Mouse (Mus musculus) neural tube, embryonic 14.5 days (tissue): Measurements from ENCODE around the gene Dip2c. TPM values are rescaled to one million over a fixed set of nuclear protein-coding genes. Genes with fewer than 3 reads are reported as not detected.

Source experiments
- ATAC-seq: fragments of 200-750 bp; cut with Nextera tagmentation; 2 replicates; pipeline ENCODE4 v1.8.0; 2017; ENCODE audit warnings: low read depth, mild to moderate bottlenecking, moderate TSS enrichment, moderate library complexity
- H3K27ac ChIP-seq: fragments of 300-500 bp; sonication (generic); 2 replicates; pipeline ENCODE4 v1.5.1; 2014; ENCODE audit warnings: low read depth, mild to moderate bottlenecking, control low read depth, low read length, moderate library complexity, mixed read lengths
- H3K27me3 ChIP-seq: fragments of 300-500 bp; sonication (generic); 2 replicates; pipeline ENCODE4 v1.6.1; 2014; ENCODE audit warnings: low read length; ENCODE audit not compliant: control insufficient read depth, insufficient read depth
- H3K36me3 ChIP-seq: fragments of 300-500 bp; sonication (generic); 2 replicates; pipeline ENCODE4 v1.6.1; 2014; ENCODE audit warnings: low read length, mixed read lengths; ENCODE audit not compliant: control insufficient read depth, insufficient read depth
- H3K4me1 ChIP-seq: fragments of 300-500 bp; sonication (generic); 2 replicates; pipeline ENCODE4 v1.6.1; 2014; ENCODE audit warnings: low read length; ENCODE audit not compliant: control insufficient read depth, insufficient read depth
- H3K4me2 ChIP-seq: fragments of 300-500 bp; sonication (generic); 2 replicates; pipeline ENCODE4 v1.6.1; 2014; ENCODE audit warnings: mild to moderate bottlenecking, low read depth, low read length, control low read depth
- H3K4me3 ChIP-seq: fragments of 300-500 bp; sonication (generic); 2 replicates; pipeline ENCODE4 v1.5.1; 2014; ENCODE audit warnings: low read depth, low read length, control low read depth, mixed read lengths
- H3K9ac ChIP-seq: fragments of 300-500 bp; sonication (generic); replicated peaks from 2 replicates; pipeline ENCODE4 v1.6.1; 2014; ENCODE audit warnings: low read depth, mild to moderate bottlenecking, control low read depth, low read length, mixed read lengths
- H3K9me3 ChIP-seq: fragments of 300-500 bp; sonication (generic); 2 replicates; pipeline ENCODE4 v1.6.1; 2016; ENCODE audit warnings: low read length; ENCODE audit not compliant: control insufficient read depth
- WGBS: fragments of 180-500 bp; shearing (Covaris S2); extraction: QIAGEN DNeasy Blood & Tissue Kit; methylation state at CpG from one replicate; pipeline ENCODE4 v1.1.7; 2014; 5-methylcytosine and 5-hydroxymethylcytosine counted together
- polyA plus RNA-seq: library from polyadenylated mRNA; unstranded; fragments of >200 nt; fragmentation: Nextera tagmentation; extraction: Ambion mirVana; gene quantifications from 2 replicates; pipeline ENCODE4 v1.2.1, GENCODE M21; 2014

Dip2c gene
- polyA plus RNA-seq, 1 experiment from 2014 or later, result 24.0 TPM

DNA sequence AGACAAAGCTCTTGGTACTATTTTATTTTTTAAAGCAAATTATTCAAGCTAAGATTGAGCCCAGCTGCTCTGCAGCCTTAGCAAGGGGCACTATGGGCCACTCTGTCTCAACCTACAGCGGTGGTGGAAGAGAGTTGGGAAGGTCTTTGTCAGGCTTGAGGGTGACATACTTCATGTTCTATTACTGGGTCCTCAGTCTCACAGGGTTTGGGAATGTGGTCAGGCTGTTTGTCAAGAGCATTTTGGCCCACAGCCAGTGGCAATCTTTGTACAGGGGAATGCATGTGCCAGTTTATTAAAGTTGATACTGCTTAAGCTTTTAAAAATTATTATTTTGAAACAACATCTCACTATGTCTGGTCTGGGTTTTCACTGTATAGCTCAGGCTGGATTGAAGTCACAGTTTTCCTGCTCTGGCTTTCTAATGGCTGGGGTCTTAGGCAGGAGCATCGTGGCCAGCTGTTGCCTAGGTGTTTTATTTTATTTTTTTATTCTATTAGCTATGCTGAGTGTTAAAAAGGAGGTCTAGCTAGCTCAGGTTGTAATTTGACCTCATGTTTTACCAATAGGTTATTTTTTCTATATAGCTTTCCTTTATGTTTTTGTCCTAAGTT is 37.9 kb downstream of the Dip2c start:
- 58% methylated on average over 2 of the region's 2 CpGs for WGBS
- ATAC-seq, result no peak

DNA sequence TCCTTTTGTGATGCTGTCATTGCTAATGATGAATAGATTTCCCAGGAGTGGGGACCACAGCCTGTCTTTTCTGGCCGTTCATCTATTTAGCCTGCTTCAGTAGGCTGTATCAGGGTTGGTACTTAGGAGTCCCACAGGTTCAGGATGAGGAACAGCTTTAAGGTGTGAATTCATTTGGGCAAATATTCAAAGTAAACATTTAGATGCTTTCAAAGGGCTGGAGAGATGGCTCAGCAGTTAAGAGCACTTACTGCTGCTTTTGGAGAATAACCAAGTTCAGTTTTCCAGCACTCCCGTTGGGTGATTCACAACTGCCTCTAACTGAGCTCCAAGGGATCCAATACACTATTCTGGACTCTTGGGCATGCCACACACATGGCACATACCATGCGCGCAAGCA is 38.4 kb downstream of the Dip2c start:
- no peaks in the 10 kb centered on the region for H3K27me3 ChIP-seq
- no peak overlapping the region for H3K27ac ChIP-seq
- H3K9ac ChIP-seq, result no peak overlapping the region
- WGBS, result 69% methylated on average over 4 of the region's 4 CpGs
- H3K36me3 ChIP-seq, result no peaks in the 10 kb centered on the region
- no peak overlapping the region for H3K4me2 ChIP-seq
- ATAC-seq, result no peak
- no peak overlapping the region for H3K4me3 ChIP-seq
- H3K4me1 ChIP-seq, result 0 out of 2 replicates have a peak, but pooled peaks cover 3% of the 10 kb centered on the region
- H3K9me3 ChIP-seq, result no peaks in the 10 kb centered on the region

More for the DNA sequence above, 37.9 kb downstream of the Dip2c start:
- Histone ChIP-seq H3K9me3 (no peaks in the 10 kb centered on the region), H3K4me2 (no peak overlapping the region), H3K27me3 (no peaks in the 10 kb centered on the region), H3K9ac (no peak overlapping the region), H3K4me1 (0 out of 2 replicates have a peak, but pooled peaks cover 3% of the 10 kb centered on the region), H3K27ac (no peak overlapping the region), H3K36me3 (no peaks in the 10 kb centered on the region), H3K4me3 (no peak overlapping the region)

DNA sequence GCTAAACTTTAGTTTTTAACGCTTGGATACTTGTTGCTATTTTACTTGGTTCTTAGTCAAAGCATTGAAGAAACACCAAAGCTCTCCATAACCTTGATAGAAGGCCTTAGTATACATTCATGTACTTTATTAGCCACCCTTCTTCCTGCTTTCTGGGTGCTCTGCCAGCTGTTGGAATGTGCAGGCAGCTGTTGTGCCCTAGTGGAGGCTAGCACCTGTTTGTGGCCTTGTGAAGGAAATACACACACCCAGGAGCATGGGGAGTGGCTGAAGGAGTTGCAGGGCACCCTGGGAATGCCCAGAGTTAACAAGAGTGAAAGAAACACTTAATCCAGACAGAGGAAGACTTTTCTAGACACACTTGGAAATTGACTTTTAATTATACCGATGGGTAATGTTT is 43.4 kb downstream of the Dip2c start:
- 97% methylated on average over 2 of the region's 2 CpGs for WGBS
- no peaks in the 10 kb centered on the region for H3K4me1 ChIP-seq
- H3K4me3 ChIP-seq, result no peak overlapping the region
- no peak overlapping the region for H3K27ac ChIP-seq
- H3K36me3 ChIP-seq, result no peaks in the 10 kb centered on the region
- H3K27me3 ChIP-seq, result no peaks in the 10 kb centered on the region
- no peaks in the 10 kb centered on the region for H3K9me3 ChIP-seq
- ATAC-seq, result no peak
- no peak overlapping the region for H3K4me2 ChIP-seq
- H3K9ac ChIP-seq, result no peak overlapping the region

GRCm38 (mm10) chr13:9325262-9325661 is 48.9 kb downstream of the Dip2c start:
- Histone ChIP-seq H3K9me3 (no peaks in the 10 kb centered on the region), H3K4me1 (no peaks in the 10 kb centered on the region), H3K27ac (no peak overlapping the region), H3K4me3 (no peak overlapping the region), H3K4me2 (no peak overlapping the region), H3K27me3 (no peaks in the 10 kb centered on the region), H3K9ac (no peak overlapping the region), H3K36me3 (no peaks in the 10 kb centered on the region)
- 74% methylated on average over 1 of the region's 1 CpGs for WGBS
- ATAC-seq, result no peak

DNA sequence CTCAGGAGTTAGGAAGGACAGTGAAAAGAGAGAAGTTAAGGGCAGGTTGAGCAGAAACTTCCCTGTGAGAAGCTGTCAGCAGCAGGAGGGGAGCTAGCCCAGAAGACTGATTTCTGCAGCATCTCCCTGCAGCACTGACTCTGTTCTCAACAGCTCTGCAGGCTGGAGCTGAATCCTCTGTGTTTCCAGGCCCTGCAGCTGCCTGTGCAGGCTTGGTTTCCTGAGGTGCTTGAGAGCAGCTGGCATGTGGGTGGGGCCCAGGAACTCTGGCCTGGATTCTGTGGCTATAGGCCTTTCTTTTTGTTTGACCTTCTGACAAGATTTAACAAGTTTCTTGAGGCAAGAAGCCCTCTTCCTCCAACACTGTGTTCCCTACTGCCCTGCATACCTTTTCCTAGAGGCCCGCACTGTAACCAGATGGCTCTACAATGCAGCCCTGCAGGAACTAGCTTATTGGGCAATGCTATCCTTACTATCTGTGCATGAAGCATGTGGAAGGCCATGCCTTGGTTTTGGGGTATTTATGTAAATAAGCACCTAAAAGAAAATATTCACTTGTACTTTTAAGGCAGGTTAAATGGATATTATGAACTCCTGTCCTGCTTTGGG is 53.1 kb downstream of the Dip2c start:
- Histone ChIP-seq H3K36me3 (no peaks in the 10 kb centered on the region), H3K4me1 (no peaks in the 10 kb centered on the region), H3K9me3 (no peaks in the 10 kb centered on the region), H3K9ac (no peak overlapping the region), H3K27me3 (no peaks in the 10 kb centered on the region), H3K27ac (no peak overlapping the region), H3K4me3 (no peak overlapping the region), H3K4me2 (no peak overlapping the region)
- 51% methylated on average over 1 of the region's 1 CpGs for WGBS
- no peak for ATAC-seq

DNA sequence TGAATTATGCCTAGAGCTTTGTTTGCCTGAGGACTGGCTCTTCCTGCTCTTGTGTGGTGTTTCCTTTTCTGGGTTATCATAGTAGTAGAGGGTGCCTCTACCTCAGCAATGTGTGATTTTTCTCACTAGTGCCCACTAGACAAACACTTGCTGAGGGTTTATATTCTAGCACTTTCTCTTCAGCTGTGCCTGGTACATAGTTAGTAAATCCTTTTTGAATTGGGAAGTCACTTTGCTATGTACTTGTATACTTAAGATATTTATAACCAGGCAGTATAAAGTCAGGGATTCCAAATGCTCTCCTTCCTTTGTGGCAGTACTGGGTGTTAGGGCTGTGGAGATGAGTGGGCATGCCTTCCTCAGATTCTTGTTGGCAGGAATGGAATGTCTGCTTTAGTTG is 56.9 kb downstream of the Dip2c start:
- H3K4me2 ChIP-seq, result no peak overlapping the region
- no peaks in the 10 kb centered on the region for H3K27me3 ChIP-seq
- no peak overlapping the region for H3K9ac ChIP-seq
- no peaks in the 10 kb centered on the region for H3K9me3 ChIP-seq
- no peak for ATAC-seq
- H3K4me3 ChIP-seq, result no peak overlapping the region
- H3K27ac ChIP-seq, result no peak overlapping the region
- H3K4me1 ChIP-seq, result no peaks in the 10 kb centered on the region
- no peaks in the 10 kb centered on the region for H3K36me3 ChIP-seq

- Histone ChIP-seq H3K4me2 (no peak overlapping the region), H3K9ac (no peak overlapping the region), H3K4me3 (no peak overlapping the region), H3K27me3 (no peaks in the 10 kb centered on the region), H3K36me3 (no peaks in the 10 kb centered on the region), H3K27ac (no peak overlapping the region), H3K4me1 (no peaks in the 10 kb centered on the region), H3K9me3 (no peaks in the 10 kb centered on the region)
- no peak for ATAC-seq
- 93% methylated on average over 4 of the region's 4 CpGs for WGBS
Measured at GRCm38 (mm10) chr13:9340293-9340692, 64.0 kb downstream of the Dip2c start.

GRCm38 (mm10) chr13:9342696-9343095 is 66.4 kb downstream of the Dip2c start:
- Histone ChIP-seq H3K4me1 (no peaks in the 10 kb centered on the region), H3K36me3 (no peaks in the 10 kb centered on the region), H3K4me2 (no peak overlapping the region), H3K9ac (no peak overlapping the region), H3K9me3 (no peaks in the 10 kb centered on the region), H3K4me3 (no peak overlapping the region), H3K27ac (no peak overlapping the region), H3K27me3 (no peaks in the 10 kb centered on the region)
- no peak for ATAC-seq
- WGBS, result 97% methylated on average over 1 of the region's 1 CpGs

- Histone ChIP-seq H3K27me3 (no peaks in the 10 kb centered on the region), H3K36me3 (no peaks in the 10 kb centered on the region), H3K9ac (no peak overlapping the region), H3K9me3 (no peaks in the 10 kb centered on the region), H3K27ac (no peak overlapping the region), H3K4me3 (no peak overlapping the region), H3K4me2 (no peak overlapping the region), H3K4me1 (no peaks in the 10 kb centered on the region)
- no peak for ATAC-seq
- 74% methylated on average over 3 of the region's 3 CpGs for WGBS
Measured at GRCm38 (mm10) chr13:9347448-9347847, 71.1 kb downstream of the Dip2c start.
